Mouse (Mus musculus) testis, postnatal 10 days (tissue): ENCODE data around the gene Shisa4.
A peak's percentile ranks its signal among the peaks of the same experiment; 100 is the strongest.

Source experiments
- DNase-seq: peaks from one replicate; pipeline ENCODE4 v3.0.0; 2021; ENCODE audit warnings: low spot score

The Shisa4 gene

GRCm38 (mm10) chr1:135374868-135375581 lies at the start of gene Shisa4:
Gene Shisa4, minus strand, starts transcription at chr1:135375237.
- DNase-seq: peak; percentile 84

- DNase-seq: no peak
These were observed 47.7 kb upstream of the Shisa4 start for GRCm38 (mm10) chr1:135422772-135423171.

- DNase-seq: no peak
These were observed 39.0 kb upstream of the Shisa4 start for GRCm38 (mm10) chr1:135413996-135414395.

- DNase-seq: no peak
These were observed 37.1 kb upstream of the Shisa4 start for GRCm38 (mm10) chr1:135412130-135412529.

- DNase-seq: no peak
These were observed 35.9 kb upstream of the Shisa4 start for GRCm38 (mm10) chr1:135410967-135411366.

- no peak for DNase-seq
These were observed 33.9 kb upstream of the Shisa4 start for GRCm38 (mm10) chr1:135408973-135409372.

GRCm38 (mm10) chr1:135405356-135405755 lies 30.3 kb upstream of the Shisa4 start:
- DNase-seq: no peak

GRCm38 (mm10) chr1:135401452-135402110 lies 26.5 kb upstream of the Shisa4 start:
- no peak for DNase-seq

GRCm38 (mm10) chr1:135399466-135399865 lies 24.4 kb upstream of the Shisa4 start:
- no peak for DNase-seq

- no peak for DNase-seq
These were observed 10.1 kb upstream of the Shisa4 start for GRCm38 (mm10) chr1:135385161-135385560.

- no peak for DNase-seq
These were observed 9.1 kb upstream of the Shisa4 start for GRCm38 (mm10) chr1:135384171-135384570.

- DNase-seq: peak; percentile 49
These were observed 6.5 kb upstream of the Shisa4 start for GRCm38 (mm10) chr1:135381560-135381959.

GRCm38 (mm10) chr1:135380071-135380991 lies 5.3 kb upstream of the Shisa4 start:
- DNase-seq: no peak

- no peak for DNase-seq
These were observed 4.0 kb upstream of the Shisa4 start for GRCm38 (mm10) chr1:135379048-135379447.

GRCm38 (mm10) chr1:135378576-135378975 lies 3.5 kb upstream of the Shisa4 start:
- DNase-seq: no peak

- DNase-seq: no peak
These were observed 716 bp downstream of the Shisa4 start for GRCm38 (mm10) chr1:135374175-135374867.

- DNase-seq: no peak
These were observed 1.8 kb downstream of the Shisa4 start for GRCm38 (mm10) chr1:135373171-135373677.

- no peak for DNase-seq
These were observed 5.6 kb downstream of the Shisa4 start for GRCm38 (mm10) chr1:135369415-135369814.

- DNase-seq: peak; percentile 77
These were observed 6.1 kb downstream of the Shisa4 start for GRCm38 (mm10) chr1:135368982-135369381.

- DNase-seq: peak; percentile 93
These were observed 6.8 kb downstream of the Shisa4 start for GRCm38 (mm10) chr1:135368245-135368644.

- DNase-seq: no peak
These were observed 7.4 kb downstream of the Shisa4 start for GRCm38 (mm10) chr1:135367595-135367994.

GRCm38 (mm10) chr1:135367005-135367404 lies 8.0 kb downstream of the Shisa4 start:
- DNase-seq: no peak
